Mouse (Mus musculus) MEL (cell line): ENCODE measurements at regions not wholly inside any gene's neighbourhood (a gene's known extent, or its start where the extent isn't known, plus 50 kb on each side); places are given as distances from the start of the nearest gene placed in this dataset.

Experiments used
- CHD2 ChIP-seq: IDR thresholded peaks from 2 replicates; pipeline ENCODE4 v1.6.1; 2011; ENCODE audit warnings: low read length, improper control_type of control experiment
- CTCF ChIP-seq, 3 experiments: IDR thresholded peaks in 2 of 3; conservative IDR thresholded peaks in 1 of 3; 2 replicates each; pipeline ENCODE4 v1.5.1; 2011 to 2012; ENCODE audit warnings: low read length in 3 of 3, low read depth in 2 of 3, mild to moderate bottlenecking in 2 of 3, improper control_type of control experiment in 1 of 3, inconsistent platforms in 1 of 3, mixed read lengths in 1 of 3, moderate library complexity in 1 of 3; ENCODE audit not compliant: control insufficient read depth in 1 of 3, insufficient read depth in 1 of 3, poor library complexity in 1 of 3, severe bottlenecking in 1 of 3
- ELF1 ChIP-seq: IDR thresholded peaks from 2 replicates; pipeline ENCODE4 v1.6.1; 2014; ENCODE audit warnings: low read depth, mild to moderate bottlenecking, inconsistent platforms, low read length, improper control_type of control experiment, moderate library complexity
- EP300 ChIP-seq, 2 experiments: IDR thresholded peaks; 2 replicates each; pipeline ENCODE4 v1.6.1; 2011; ENCODE audit warnings: improper control_type of control experiment in 2 of 2, low read length in 2 of 2, low read depth in 1 of 2, mild to moderate bottlenecking in 1 of 2
- GATA1 ChIP-seq: IDR thresholded peaks from 2 replicates; pipeline ENCODE4 v1.6.1; 2011; ENCODE audit warnings: low read depth, low read length, improper control_type of control experiment
- HCFC1 ChIP-seq: IDR thresholded peaks from 2 replicates; pipeline ENCODE4 v1.6.1; 2012; ENCODE audit warnings: low read depth, mild to moderate bottlenecking, inconsistent platforms, low read length, improper control_type of control experiment, moderate library complexity
- KAT2A ChIP-seq: conservative IDR thresholded peaks from 2 replicates; pipeline ENCODE4 v1.6.1; 2012; ENCODE audit warnings: low read depth, low read length, improper control_type of control experiment, inconsistent platforms
- POLR2A ChIP-seq, 2 experiments: IDR thresholded peaks; 2 replicates each; pipeline ENCODE4 v1.6.1; 2011 to 2012; ENCODE audit warnings: low read length in 2 of 2, mild to moderate bottlenecking in 2 of 2, control low read depth in 1 of 2, improper control_type of control experiment in 1 of 2, low read depth in 1 of 2, moderate library complexity in 1 of 2; ENCODE audit not compliant: control insufficient read depth in 1 of 2, insufficient read depth in 1 of 2, poor library complexity in 1 of 2
- POLR2AphosphoS2 ChIP-seq: IDR thresholded peaks from 2 replicates; pipeline ENCODE4 v1.6.1; 2011; ENCODE audit warnings: low read length, improper control_type of control experiment
- TAL1 ChIP-seq: IDR thresholded peaks from 2 replicates; pipeline ENCODE4 v1.6.1; 2012; ENCODE audit warnings: mild to moderate bottlenecking, inconsistent platforms, low read length, moderate library complexity, mixed read lengths
- TCF12 ChIP-seq: IDR thresholded peaks from 2 replicates; pipeline ENCODE4 v1.6.1; 2014; ENCODE audit warnings: low read depth, mild to moderate bottlenecking, inconsistent platforms, low read length, improper control_type of control experiment, moderate library complexity
- ZC3H11A ChIP-seq: IDR thresholded peaks from 2 replicates; pipeline ENCODE4 v1.6.1; 2012; ENCODE audit warnings: low read depth, mild to moderate bottlenecking, inconsistent platforms, low read length, improper control_type of control experiment

DNA sequence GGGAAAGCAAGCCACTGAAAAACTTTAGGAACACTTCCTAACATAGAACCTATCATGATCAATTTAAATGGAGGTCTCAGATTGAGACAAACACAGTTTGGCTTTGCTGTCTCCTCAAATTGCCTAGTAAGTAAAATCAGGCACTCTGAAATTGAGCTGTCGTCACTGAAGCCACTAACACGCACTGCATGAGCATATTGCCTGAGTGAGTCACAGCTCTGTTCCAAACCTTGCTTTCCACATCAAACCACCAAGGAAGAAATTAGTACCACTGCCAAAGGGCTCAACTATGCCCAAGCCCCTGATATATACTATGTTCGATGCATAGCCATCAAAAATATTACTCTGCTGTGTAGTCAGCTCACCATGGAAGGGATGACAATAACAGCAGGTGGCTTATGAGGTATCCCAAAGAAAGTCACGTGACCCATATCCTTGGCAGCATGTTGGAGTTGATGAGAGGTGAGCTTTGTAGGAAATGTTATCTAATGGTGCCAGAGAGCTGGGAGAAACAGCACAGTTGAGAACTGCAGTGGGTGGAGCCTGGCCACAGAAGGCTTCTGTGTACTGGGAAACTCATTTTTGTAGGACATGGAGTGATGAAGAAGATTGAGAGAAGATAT, 663.4 kb downstream of the Pdcd6ip start:
- TF ChIP-seq CTCF (IDR thresholded peaks at IDR 0.05 in 2 of 3, conservative IDR thresholded peaks at IDR 0.05 in 1 of 3; ENCODE audit: control insufficient read depth in 1 of 3, insufficient read depth in 1 of 3, low read depth in 2 of 3, low read length in 3 of 3, poor library complexity in 1 of 3, severe bottlenecking in 1 of 3) (no peak), TCF12 (no peak), GATA1 (no peak), HCFC1 (no peak), POLR2A (IDR thresholded peaks at IDR 0.05; ENCODE audit: control insufficient read depth in 1 of 2, insufficient read depth in 1 of 2, low read depth in 1 of 2, low read length in 2 of 2, poor library complexity in 1 of 2) (no peak), EP300 (IDR thresholded peaks at IDR 0.05; ENCODE audit: low read depth in 1 of 2, low read length in 2 of 2) (no peak), CHD2 (no peak), POLR2AphosphoS2 (no peak), ZC3H11A (no peak), KAT2A (no peak), ELF1 (no peak), TAL1 (no peak)
